Mouse (Mus musculus): ENCODE measurements at regions not wholly inside any gene's neighbourhood (a gene's known extent, or its start where the extent isn't known, plus 50 kb on each side); places are given as distances from the start of the nearest gene placed in this dataset.
"Not testable (repeated sequence)": the region's sequence is repeated elsewhere in the genome, so short reads cannot be mapped to it uniquely, and the experiment has no call there.

- peak; percentile 100 for DNase-seq
Observed at GRCm38 (mm10) chr8:20122067-20122925, 219.1 kb downstream of the Gm31371 start.

- DNase-seq = peak in 1 of 2 experiments; percentile 28
Observed at GRCm38 (mm10) chr8:20123545-20123944, 220.4 kb downstream of the Gm31371 start.

GRCm38 (mm10) chr8:20135626-20136025, 227.4 kb downstream of the Gm15319 start:
- not testable (repeated sequence) for DNase-seq

GRCm38 (mm10) chr8:20145436-20145835, 217.6 kb downstream of the Gm15319 start:
- DNase-seq = not testable (repeated sequence)

GRCm38 (mm10) chr8:20151317-20152047, 211.5 kb downstream of the Gm15319 start:
- not testable (repeated sequence) for DNase-seq

- not testable (repeated sequence) for DNase-seq
Observed at GRCm38 (mm10) chr8:20154091-20154490, 208.9 kb downstream of the Gm15319 start.

Measured in cerebellum, adult 18-20 months (tissue).